Mouse (Mus musculus) liver, embryonic 14.5 days (tissue): ENCODE results near the gene Plcl2. TPM values are rescaled to one million over a fixed set of nuclear protein-coding genes. Genes with fewer than 3 reads are reported as not detected.
"Not testable (repeated sequence)": the region's sequence is repeated elsewhere in the genome, so short reads cannot be mapped to it uniquely, and the experiment has no call there.

Source experiments
- ATAC-seq: fragments of 200-750 bp; cut with Nextera tagmentation; 2 replicates; pipeline ENCODE4 v1.8.0; 2017; ENCODE audit warnings: moderate number of reproducible peaks, mild to moderate bottlenecking, moderate library complexity; ENCODE audit not compliant: insufficient read depth
- DNase-seq, 3 experiments: peaks; one replicate each; pipeline ENCODE4 v3.0.0-alpha.2; 2012 to 2013; ENCODE audit warnings: low read depth in 3 of 3, low spot score in 3 of 3
- H3K27ac ChIP-seq: fragments of 300-500 bp; sonication (generic); 2 replicates; pipeline ENCODE4 v1.5.1; 2014; ENCODE audit warnings: moderate library complexity, mild to moderate bottlenecking, control low read depth, inconsistent platforms
- H3K27me3 ChIP-seq: fragments of 300-500 bp; sonication (generic); 2 replicates; pipeline ENCODE4 v1.6.1; 2014; ENCODE audit warnings: mild to moderate bottlenecking, low read length, moderate library complexity; ENCODE audit not compliant: control insufficient read depth, insufficient read depth
- H3K36me3 ChIP-seq: fragments of 300-500 bp; sonication (generic); replicated peaks from 2 replicates; pipeline ENCODE4 v1.6.1; 2014; ENCODE audit warnings: low read depth; ENCODE audit not compliant: control insufficient read depth, insufficient read depth
- H3K4me1 ChIP-seq, 2 experiments: fragments of 200-500 bp in 1 of 2; fragments of 300-500 bp in 1 of 2; sonication (generic) in 1 of 2; replicated peaks; 2 replicates each; pipeline ENCODE4 v1.6.1; 2012 to 2014; ENCODE audit warnings: antibody characterized with exemption in 1 of 2, inconsistent platforms in 1 of 2, low read length in 1 of 2; ENCODE audit not compliant: control insufficient read depth in 2 of 2, insufficient read depth in 2 of 2
- H3K4me2 ChIP-seq: fragments of 300-500 bp; sonication (generic); 2 replicates; pipeline ENCODE4 v1.6.1; 2014; ENCODE audit warnings: low read depth, mild to moderate bottlenecking, control low read depth, moderate library complexity
- H3K4me3 ChIP-seq, 2 experiments: fragments of 200-500 bp in 1 of 2; fragments of 300-500 bp in 1 of 2; sonication (generic) in 1 of 2; 2 replicates each; pipeline ENCODE4 v1.5.1; 2012 to 2014; ENCODE audit warnings: low read depth in 2 of 2, low read length in 2 of 2, mild to moderate bottlenecking in 2 of 2, control low read depth in 1 of 2, inconsistent platforms in 1 of 2, moderate library complexity in 1 of 2; ENCODE audit not compliant: insufficient read depth in 1 of 2
- H3K9ac ChIP-seq: fragments of 300-500 bp; sonication (generic); replicated peaks from 2 replicates; pipeline ENCODE4 v1.6.1; 2014; ENCODE audit warnings: mild to moderate bottlenecking, control low read depth, moderate library complexity
- H3K9me3 ChIP-seq: fragments of 300-500 bp; sonication (generic); 2 replicates; pipeline ENCODE4 v1.6.1; 2016; ENCODE audit warnings: low read length, mixed read lengths; ENCODE audit not compliant: control insufficient read depth
- CTCF ChIP-seq: IDR thresholded peaks from 2 replicates; pipeline ENCODE4 v1.5.1; 2016; ENCODE audit warnings: antibody characterized with exemption, low read depth, control low read depth
- EP300 ChIP-seq: IDR thresholded peaks from 2 replicates; pipeline ENCODE4 v1.6.1; 2016; ENCODE audit warnings: antibody characterized with exemption, low read depth
- WGBS: fragments of 180-500 bp; shearing (Covaris S2); extraction: QIAGEN DNeasy Blood & Tissue Kit; methylation state at CpG from one replicate; pipeline ENCODE4 v1.1.7; 2014; ENCODE audit not compliant: insufficient replicate concordance; 5-methylcytosine and 5-hydroxymethylcytosine counted together
- polyA plus RNA-seq, 2 experiments: library from polyadenylated mRNA; depleted of rRNA in 1 of 2; stranded (reverse) in 1 of 2; unstranded in 1 of 2; fragments of >200 nt; fragmentation: Nextera tagmentation in 1 of 2; extraction: Ambion mirVana in 1 of 2; gene quantifications; 2 replicates each; pipeline versions ENCODE4 v1.2.1 to v1.2.3; 2012 to 2014

Plcl2 gene
- polyA plus RNA-seq, 2 experiments: 1.2 to 1.9 TPM

GRCm38 (mm10) chr17:50568846-50569245, 59.6 kb downstream of the Plcl2 start:
- no peak for ATAC-seq
- 26% methylated on average over 2 of the region's 2 CpGs for WGBS
- no peak overlapping the region for H3K4me2 ChIP-seq
- TF ChIP-seq CTCF (no peak), EP300 (no peak)
- H3K4me3 ChIP-seq: no peak overlapping the region
- no peaks in the 10 kb centered on the region for H3K9me3 ChIP-seq
- H3K27ac ChIP-seq: no peak overlapping the region
- H3K27me3 ChIP-seq: no peaks in the 10 kb centered on the region
- no peaks in the 10 kb centered on the region for H3K4me1 ChIP-seq
- no peak overlapping the region for H3K9ac ChIP-seq
- no peaks in the 10 kb centered on the region for H3K36me3 ChIP-seq
- DNase-seq: no peak

- H3K9ac ChIP-seq, H3K4me3 ChIP-seq, H3K4me2 ChIP-seq, H3K9me3 ChIP-seq, H3K4me1 ChIP-seq, H3K27me3 ChIP-seq, H3K36me3 ChIP-seq, ATAC-seq, DNase-seq, H3K27ac ChIP-seq: not testable (repeated sequence)
- WGBS: 74% methylated on average over 5 of the region's 5 CpGs
Measured at GRCm38 (mm10) chr17:50570228-50570627, 61.0 kb downstream of the Plcl2 start.

GRCm38 (mm10) chr17:50570681-50571398, 61.6 kb downstream of the Plcl2 start:
- Histone ChIP-seq H3K9me3 (no peaks in the 10 kb centered on the region), H3K4me2 (no peak overlapping the region), H3K36me3 (no peaks in the 10 kb centered on the region), H3K27ac (no peak overlapping the region), H3K27me3 (no peaks in the 10 kb centered on the region), H3K9ac (no peak overlapping the region), H3K4me1 (no peaks in the 10 kb centered on the region), H3K4me3 (no peak overlapping the region)
- ATAC-seq (no peak), DNase-seq (no peak)
- WGBS: 54% methylated on average over 5 of the region's 5 CpGs
- TF ChIP-seq CTCF (no peak), EP300 (no peak)

- ATAC-seq: no peak
- Histone ChIP-seq H3K4me1 (no peaks in the 10 kb centered on the region), H3K27ac (no peak overlapping the region), H3K36me3 (no peaks in the 10 kb centered on the region), H3K27me3 (no peaks in the 10 kb centered on the region), H3K9ac (no peak overlapping the region), H3K4me2 (no peak overlapping the region), H3K4me3 (no peak overlapping the region), H3K9me3 (no peaks in the 10 kb centered on the region)
- 86% methylated on average over 12 of the region's 12 CpGs for WGBS
- TF ChIP-seq CTCF (no peak), EP300 (no peak)
- no peak for DNase-seq
Measured at GRCm38 (mm10) chr17:50574161-50574560, 65.0 kb downstream of the Plcl2 start.

GRCm38 (mm10) chr17:50580416-50580815, 71.2 kb downstream of the Plcl2 start:
- no peak overlapping the region for H3K4me3 ChIP-seq
- H3K9ac ChIP-seq: no peak overlapping the region
- H3K27me3 ChIP-seq: no peaks in the 10 kb centered on the region
- H3K27ac ChIP-seq: no peak overlapping the region
- TF ChIP-seq EP300 (no peak), CTCF (no peak)
- H3K9me3 ChIP-seq: no peaks in the 10 kb centered on the region
- DNase-seq (no peak), ATAC-seq (no peak)
- no peaks in the 10 kb centered on the region for H3K4me1 ChIP-seq
- 57% methylated on average over 3 of the region's 3 CpGs for WGBS
- H3K4me2 ChIP-seq: no peak overlapping the region
- no peaks in the 10 kb centered on the region for H3K36me3 ChIP-seq
